Mouse (Mus musculus): ENCODE measurements at regions not wholly inside any gene's neighbourhood (a gene's known extent, or its start where the extent isn't known, plus 50 kb on each side); places are given as distances from the start of the nearest gene placed in this dataset.

GRCm38 (mm10) chrX:40350936-40351335 is 487.5 kb upstream of the Cypt14 start:
- DNase-seq (ENCODE audit: low read depth, low spot score) = peak; percentile 14

GRCm38 (mm10) chrX:40336555-40336954 is 473.2 kb upstream of the Cypt14 start:
- no peak for DNase-seq (ENCODE audit: low read depth, low spot score)
